Mouse (Mus musculus): ENCODE results near the gene Lgmn.

GRCm38 (mm10) chr12:102438983-102439631 is 506 bp downstream of the Lgmn start:
- no peak for TF ChIP-seq EP300 (IDR thresholded peaks at IDR 0.05; ENCODE audit: low read depth)
- TF ChIP-seq CTCF (IDR thresholded peaks at IDR 0.05; ENCODE audit: low read depth) = no peak

All from liver, embryonic 14.5 days (tissue).